Mouse (Mus musculus) 416B (cell line): ENCODE data around the gene Fam20b.
A peak's percentile ranks its signal among the peaks of the same experiment; 100 is the strongest.
"Not testable (repeated sequence)": the region's sequence is repeated elsewhere in the genome, so short reads cannot be mapped to it uniquely, and the experiment has no call there.

Source experiments
- DNase-seq: peaks from one replicate; pipeline ENCODE4 v3.0.0; 2011; ENCODE audit warnings: low read depth

The Fam20b gene

DNA sequence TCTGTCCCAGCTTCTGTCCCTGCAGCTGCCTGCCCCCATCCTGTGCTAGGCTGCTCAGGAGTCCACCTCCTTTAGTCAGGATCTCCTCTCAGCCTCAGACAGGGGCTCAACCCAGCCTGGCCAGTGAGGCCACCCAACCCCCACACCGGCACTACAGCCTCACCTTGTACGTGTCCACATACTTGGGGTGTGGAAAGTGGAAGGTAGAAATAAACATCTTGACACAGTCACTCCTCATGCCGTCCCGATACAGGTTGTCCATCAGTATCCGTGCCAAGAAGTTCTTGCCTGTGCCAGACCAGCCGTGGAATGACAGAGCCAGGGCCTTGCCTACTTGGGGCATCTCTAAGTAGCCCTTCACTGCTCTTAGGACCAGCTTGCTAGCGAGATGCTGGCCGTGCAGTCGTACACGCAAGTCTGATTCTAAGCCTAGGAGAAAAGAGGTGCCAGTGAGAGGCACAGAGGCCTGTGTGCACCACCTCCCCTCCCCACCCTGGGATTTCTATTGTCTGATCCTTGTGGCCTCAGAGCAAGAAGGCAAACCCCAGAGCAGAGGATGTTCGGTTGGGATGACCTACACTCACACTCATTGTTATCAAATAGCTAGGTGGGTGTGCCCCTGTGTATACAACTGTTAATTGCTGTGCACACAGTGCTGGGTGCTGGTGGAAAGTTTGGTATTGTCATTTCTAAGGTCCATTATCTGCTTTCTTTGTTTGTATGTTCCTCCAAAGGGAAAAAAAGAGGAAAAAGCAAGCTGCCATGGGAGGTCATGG is 49.5 kb downstream of the Fam20b start:
- DNase-seq: no peak

DNA sequence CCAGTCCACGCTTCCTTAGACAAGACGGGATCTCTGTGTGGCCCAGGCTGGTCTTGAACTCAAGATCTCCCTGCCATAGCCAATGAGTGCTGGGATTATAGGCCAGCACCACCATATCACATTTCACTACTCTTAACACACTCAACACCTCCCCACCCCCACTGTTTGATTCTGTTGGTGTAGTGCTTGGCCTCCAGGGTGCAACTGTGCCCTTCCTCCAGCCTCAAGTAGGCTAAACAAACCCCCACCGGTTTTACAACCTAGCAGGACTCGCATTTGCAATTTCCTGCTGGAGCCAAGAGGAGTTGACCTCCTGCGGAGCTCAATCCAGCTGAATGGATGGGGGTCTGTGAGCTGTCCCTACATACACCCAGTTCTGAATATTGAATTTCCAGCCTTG is 50.3 kb downstream of the Fam20b start:
- peak; percentile 21 for DNase-seq

DNA sequence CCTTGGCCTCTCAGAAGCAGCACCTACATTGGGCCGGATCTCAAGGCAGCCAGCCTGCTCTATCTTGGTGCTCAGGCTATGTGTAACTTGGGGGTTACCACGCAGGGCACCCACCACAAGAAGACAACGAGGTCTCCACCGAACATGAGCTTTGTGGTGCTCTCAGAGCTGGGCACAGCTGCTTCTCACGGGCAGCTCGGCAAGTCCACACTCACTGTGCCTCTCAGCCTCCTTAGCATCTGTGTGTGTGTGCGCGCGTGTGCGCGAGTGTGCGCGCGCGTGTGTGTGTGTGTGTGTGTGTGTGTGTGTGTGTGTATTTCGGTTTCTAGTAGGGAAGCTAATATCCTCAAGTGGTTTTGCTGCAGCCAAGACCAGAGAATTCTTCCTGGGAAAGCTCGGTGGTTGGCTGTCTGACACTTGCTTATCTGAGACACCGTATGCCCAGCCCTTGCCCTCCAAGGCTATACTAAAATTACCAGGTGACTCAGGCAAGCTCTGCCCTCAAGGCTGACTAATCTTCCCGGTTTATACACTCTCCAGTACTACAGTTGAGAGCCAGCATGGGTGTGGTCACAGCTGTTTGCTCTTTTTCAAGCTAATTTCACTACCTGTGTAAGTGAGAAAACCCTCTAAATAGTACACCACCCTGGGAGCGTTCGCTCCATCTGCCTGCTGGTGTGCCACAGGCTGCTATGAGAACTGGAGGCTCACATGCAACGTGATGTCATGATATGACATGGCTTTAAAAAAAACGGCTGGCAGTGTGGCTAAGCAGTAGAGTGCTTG is 51.6 kb downstream of the Fam20b start:
- peak; percentile 95 for DNase-seq

DNA sequence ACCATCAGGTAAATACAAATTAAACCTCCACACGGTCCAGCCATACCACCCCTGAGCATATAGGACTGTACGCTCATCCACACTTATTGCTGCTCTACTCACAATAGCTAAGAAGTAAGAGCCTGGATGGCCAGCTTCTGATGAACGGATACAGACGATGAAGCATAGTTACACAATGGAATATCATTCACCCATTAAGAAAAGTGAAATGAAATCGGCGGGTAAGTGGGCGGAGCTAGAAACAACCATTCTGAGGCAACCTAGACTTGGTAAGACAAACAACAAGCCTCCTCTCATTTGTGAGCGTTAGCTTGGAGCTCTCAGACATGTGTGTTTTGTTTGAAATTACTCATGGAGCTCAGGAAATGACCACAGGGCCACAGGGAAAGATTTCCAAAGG is 53.1 kb downstream of the Fam20b start:
- DNase-seq: peak; percentile 20

DNA sequence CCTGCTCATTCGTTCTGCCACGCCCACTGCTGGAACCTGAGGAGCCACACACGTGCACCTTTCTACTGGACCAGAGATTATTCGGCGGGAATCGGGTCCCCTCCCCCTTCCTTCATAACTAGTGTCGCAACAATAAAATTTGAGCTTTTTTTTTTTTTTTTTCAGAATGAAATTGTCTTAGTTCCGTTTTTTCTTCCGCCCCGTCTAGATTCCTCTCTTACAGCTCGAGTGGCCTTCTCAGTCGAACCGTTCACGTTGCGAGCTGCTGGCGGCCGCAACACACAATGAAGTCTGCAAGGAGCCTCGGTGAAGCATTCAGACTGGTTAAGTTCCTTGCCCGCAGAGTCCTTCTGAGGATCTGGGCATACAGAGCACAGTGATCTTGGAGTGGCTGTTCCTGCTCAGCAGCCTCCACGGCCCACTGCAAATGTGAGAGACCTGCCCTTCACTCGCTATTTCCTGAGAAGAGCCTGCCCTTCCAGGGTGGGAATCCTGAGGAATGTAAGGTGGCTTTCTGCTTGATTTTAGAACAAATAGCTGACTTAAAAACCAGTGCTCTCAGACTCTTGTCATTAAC is 58.1 kb downstream of the Fam20b start:
- DNase-seq: not testable (repeated sequence)

DNA sequence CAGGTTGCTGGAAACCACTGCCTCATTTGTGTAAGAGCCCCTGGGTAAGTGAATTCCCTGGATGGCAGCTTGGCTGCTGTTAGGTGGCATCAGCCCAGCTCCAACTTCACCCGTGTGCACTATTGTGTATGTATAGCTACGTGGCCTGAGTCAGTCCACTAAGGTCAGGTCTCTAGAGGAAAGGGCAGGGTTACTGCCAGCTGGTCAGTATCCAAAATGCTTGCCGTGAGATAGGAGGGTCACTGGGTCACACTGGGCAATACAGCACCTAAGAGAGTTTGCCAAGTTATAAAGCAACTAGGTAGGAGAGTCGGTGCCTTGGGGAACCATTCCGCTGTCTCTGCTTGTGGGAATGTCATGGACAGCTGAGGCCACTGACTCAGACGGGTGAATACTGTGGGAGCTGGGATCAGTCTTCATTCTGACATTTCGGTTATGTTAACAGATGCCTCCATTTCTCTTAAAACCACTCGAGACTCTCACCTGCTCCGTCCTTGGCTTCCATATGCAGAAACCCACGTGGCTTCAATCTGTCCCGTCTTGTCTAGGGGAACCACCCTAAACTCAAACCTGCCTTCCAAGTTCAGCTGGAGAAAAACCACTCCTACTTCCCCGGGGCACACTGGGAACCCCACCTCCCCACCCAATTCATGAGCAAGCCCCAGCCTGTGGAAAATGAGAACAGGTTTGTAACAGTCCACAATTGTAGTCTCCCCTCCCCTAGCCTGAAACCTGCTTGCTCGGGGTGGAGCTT is 58.8 kb downstream of the Fam20b start:
- no peak for DNase-seq

DNA sequence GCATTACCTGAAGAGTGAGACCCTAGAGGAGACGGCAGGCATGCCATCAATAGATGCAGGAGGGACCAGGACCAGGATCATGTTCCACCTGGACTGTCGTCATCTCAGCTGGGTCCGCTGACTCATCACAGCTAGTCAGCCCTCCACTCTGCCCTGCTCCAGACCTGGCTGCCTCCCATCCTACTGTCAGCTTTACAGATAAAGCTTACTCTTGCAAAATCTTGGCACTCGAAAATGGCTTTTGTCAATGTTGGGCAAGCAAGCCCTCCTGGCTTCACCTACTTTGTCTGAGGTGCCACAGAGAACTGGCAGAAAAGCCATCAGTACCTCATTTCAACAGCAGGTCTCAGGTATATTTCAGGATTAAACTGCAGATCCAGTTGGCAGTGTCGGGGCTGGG is 60.2 kb downstream of the Fam20b start:
- DNase-seq: no peak

DNA sequence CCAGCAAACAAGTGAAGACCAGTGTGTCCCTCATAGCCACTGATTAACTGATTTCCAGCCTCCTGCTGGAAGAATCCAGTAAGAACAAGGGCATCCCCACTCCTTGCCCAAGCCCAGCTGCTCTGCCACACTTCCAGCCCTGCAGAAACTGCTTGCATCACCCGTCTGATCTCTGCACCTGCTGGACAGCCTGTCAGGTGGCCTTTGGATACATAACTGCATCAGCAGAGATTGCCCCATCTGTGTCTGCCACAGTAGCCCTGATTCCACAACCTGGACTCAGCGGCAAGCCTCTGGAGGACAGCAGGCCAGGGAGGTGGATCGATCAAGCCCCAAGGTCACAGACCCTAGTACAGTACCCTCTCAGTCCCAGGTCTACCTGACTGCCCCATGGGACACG is 61.4 kb downstream of the Fam20b start:
- DNase-seq: no peak

DNA sequence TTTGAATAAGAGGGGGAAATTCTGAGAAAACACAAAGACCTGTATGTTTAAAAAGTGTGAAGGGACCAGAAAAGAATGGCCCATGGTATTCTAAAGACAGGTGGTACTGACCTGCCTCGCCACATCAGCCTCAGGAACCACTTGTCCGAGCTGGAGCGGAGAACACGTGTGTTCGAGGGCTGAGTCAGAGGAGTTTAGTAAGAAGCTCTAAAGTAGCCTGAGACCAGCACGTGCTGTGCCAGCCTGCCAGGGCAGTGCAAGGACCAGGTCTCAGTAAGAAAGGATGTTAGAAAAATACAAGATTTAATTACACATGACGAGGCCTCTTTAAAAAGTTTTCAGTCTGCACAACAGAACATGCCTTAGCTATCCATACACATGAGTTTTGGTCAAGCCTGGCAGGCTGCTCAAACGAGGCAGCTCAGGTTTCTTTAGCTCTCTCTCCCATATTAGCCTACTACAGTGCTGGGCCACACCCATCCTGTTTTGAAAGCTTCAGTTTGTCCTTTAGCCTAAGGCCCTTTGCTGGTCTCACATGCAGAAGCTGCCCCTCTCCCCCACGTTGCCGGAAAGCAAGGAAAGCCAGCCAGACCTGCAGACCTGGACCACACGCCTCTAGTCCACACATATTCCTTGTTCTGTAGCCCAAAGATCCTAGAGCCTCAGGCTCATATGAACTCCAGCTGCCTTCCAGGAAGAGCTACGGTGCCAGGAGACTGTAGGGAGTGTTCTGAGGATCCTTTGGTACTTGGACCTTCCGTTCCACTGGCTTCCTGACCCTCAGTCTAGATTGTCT is 64.0 kb downstream of the Fam20b start:
- no peak for DNase-seq

DNA sequence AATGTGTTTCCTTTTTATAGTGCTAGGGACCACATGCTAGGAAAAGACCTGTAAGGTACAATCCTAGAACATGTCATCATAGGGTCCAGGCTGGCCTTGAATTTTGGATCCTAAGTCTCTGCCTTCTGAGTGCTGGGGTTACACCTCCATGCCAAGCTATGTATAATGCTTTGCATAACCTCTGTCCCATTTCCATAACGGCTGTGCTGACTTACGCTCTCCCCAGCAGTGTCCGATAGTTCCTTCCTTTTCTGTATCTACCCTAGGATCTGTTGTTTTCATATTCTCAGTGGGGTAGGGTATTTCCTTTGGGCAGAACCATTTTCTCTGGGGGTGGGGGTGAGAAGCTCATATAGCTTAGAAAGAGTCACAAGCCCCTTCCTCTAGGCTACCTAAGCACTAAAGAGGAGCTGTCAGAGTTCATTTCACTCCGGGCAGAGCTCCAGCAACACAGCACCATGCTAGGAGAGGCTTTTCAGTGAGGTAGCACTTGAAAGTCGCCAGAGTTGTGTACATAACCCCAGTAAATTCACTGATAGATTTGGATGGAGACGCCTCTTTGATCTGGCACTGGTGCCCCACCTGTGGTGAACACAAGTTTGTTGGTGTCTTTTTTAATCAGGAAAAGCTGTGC is 66.6 kb downstream of the Fam20b start:
- no peak for DNase-seq

DNA sequence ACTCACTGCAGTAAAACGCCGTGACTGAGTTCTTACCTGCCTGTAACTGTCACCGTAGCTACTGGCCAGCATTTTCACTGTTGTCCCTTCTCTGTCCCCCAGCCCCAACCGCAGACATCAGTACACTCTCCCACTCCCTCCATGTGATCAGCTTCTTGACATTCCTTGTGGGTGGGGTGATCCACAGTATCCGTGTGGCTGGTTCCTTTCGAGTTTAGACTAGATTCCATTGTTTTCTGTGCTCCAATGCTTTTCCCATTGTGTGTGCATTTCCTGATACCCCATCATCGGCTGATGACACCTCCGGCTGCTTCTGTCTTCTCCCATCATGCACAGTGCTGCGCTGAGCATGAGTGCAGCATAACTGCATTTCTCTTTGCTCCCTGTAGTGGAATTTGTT is 68.3 kb downstream of the Fam20b start:
- no peak for DNase-seq

DNA sequence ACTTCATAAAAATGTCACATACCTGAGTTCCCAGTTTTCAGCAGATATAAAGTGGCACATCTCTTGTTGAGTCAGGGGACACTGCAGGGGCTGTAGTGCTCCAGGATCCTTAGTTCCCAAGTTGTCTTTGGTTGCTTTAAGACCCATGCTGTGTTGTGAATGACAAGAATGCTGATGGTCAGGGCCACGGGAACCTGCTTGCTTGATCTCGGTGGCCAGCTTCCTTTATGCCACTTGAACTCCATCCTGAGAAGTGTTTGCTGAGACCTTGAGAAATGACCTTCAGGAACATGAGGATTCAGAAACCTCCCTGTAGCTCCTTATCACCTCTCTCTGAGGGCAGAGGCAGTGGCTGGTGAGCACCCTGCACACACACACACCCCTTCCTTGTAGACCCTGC is 70.2 kb downstream of the Fam20b start:
- DNase-seq: no peak

DNA sequence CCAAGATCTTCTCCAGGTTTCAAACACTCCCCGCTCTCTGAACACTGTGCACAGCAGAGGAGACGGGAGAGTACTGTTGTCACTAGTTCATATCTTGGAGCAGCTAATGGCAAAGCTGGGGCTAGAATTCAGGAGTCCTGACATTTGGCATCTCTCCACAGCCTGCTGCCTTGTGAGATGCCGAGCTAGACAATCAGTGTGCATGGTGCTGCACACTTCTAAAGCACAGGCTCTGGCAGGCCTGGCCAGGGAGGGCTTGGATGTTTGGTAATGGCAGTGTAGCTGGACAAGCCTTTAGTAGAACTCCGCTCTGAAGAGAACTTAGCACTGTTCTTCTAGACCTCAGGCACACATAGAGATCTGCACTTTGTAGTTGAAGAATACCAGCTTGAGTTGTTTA is 72.9 kb downstream of the Fam20b start:
- DNase-seq: no peak

DNA sequence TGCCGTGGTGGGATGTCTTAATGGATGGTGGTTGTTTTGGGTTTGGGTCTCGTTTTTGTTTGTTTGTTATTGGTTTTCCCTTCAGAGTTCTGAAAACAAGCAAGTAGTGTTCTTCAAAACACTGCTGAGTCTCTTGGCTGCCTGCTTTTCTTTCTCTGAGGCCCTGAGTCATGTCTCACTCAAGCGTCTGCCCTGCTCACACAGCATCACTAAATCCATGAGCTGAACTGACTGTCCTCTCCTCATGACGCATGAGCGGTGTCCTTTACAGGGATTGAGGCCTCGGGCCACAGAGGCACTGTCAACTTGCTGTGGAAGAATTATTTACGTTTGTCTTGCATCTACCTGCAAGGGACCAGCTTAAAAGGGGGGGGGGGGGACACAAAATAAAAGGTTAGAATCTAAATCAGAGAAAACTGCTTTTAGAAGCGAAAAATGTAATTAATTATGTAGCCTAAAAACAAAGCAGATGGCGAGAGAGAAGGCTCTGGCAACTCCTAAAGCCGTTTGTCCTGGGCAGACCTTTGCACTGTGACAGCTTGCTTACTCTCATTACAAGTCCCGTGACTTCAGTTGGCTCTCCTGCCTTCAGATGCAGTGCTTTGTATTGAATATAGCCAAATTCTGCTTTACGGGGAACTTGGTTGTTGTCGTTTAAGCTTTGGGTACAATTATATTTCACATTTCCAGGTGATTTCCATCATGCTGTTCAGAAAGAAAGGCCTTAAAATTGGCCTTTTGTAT is 73.9 kb downstream of the Fam20b start:
- DNase-seq: no peak

DNA sequence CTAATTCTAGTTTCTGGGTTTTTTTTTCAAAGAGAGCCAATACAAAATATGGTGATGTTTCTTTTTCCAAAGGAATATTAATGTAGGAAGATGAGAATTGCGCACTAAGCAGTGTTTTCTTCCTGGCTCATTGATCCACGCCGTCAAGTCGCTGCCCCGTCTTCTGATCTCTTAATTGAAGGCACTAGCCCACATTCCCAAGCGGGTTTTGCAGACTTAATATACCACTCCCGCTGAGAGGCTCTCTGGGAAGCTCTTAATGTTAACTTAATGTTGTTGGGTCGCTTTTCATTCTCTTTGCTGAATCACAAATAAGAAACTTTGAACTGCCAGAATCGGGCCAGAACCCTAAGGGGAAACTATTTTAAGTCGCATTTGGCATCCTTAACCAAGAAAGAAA is 74.8 kb downstream of the Fam20b start:
- no peak for DNase-seq

DNA sequence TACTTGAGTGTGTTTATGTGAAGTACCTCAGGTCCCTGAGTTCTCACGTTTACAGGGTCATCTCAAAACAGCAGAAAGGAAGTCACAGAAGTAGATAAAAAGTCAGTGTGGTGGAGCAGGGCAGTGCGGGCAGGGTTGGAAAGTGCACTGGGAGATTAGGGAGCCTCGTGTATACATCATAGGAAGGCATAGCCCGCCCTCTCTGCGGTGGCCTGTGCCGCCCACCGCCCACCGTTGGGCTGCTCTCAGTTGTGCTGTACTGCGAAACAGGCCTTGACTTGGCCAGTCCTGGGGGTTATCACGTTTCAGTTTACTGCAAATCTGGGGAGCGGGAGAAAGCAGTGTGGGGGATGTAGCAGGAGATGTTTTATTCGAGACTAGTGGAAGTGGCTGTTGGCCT is 76.1 kb downstream of the Fam20b start:
- no peak for DNase-seq

DNA sequence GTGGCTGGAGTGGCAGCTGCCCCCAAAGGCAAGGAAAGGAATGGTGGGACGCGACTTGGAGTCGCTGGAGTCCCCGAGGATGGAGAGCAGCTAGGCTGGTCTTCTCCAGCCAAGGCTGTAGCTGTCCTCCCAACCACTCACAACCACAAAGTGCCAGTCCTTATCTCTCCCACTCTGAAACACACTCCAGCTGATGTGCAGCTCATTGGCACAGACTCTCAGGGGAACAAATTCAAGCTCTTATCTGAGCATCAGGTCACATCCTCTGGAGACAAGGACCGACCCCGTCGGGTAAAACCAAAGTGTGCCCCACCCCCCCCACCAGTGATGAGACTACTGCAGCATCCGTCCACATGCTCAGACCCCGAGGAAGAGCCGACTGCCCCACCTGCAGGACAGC is 77.1 kb downstream of the Fam20b start:
- no peak for DNase-seq

DNA sequence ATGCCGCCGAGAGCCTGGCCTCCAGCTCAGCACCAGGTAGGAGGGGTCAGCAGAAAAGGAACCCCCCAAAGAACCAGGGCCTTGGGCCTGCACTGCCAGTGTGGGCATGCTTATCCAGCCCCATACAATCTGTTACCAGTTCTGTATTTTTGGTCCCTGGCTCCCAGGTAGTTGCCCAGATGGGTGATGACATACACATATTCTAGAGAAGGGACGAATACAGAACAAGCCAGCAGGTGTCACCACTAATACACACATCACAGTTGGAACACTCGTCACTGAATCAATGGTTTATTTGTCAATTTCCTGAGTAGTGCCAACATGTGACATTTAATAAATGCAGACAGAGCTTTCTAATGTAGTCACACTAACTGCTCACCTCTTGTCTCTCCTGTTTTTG is 78.3 kb downstream of the Fam20b start:
- DNase-seq: peak; percentile 46

DNA sequence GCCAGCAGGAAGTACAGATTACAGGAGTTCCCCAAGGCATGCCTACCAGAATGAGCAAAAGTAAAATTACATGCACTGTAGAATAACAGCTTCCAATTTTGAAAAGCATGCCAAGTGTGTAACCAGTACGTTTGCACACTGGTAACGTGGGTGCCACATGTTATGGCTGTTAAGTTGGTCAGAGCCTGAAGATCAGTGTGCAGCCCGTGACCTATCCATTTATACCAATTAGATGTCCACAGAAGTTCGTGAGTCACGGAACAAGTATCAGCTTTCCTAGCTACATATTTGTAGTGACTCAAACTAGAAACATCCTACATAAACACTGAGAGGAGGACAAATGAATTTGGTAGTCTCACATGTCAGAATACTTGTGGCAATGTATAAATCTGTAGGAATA is 79.4 kb downstream of the Fam20b start:
- DNase-seq: no peak

DNA sequence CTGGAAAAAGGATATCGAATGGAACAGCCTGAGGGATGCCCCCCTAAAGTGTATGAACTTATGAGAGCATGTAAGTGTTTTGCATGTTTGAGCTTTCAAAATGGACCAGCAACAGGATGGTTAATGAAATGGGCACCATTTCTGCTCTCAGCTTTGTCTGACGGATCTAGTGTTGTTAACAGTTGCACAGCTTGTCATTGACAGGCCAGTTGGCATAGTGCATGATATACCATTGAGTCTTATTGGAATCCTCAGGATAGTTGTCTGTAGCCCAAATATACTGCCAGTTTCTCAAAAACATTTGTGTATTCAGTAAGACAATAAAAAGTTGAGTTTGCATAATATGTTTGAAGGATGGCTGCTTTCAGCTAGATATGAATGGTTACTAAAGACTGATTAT is 83.7 kb downstream of the Fam20b start:
- DNase-seq: no peak

DNA sequence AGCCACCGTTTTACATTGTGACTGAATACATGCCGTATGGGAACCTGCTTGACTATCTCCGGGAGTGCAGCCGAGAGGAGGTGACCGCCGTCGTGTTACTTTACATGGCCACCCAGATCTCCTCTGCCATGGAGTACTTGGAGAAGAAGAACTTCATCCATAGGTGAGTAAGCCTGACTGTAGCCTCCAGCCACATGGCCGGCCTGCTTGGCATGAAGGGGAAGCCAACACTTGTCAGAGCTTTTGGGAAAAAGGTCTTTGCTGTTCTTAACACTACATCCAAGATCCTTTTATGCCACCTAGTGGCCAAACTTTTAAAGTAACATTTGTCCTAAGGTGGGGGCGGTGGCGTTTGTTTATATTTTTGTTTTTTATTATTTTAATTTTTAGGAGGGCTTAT is 85.8 kb downstream of the Fam20b start:
- peak; percentile 76 for DNase-seq
